Mouse (Mus musculus): ENCODE measurements around the gene Atat1.
A peak's percentile ranks its signal among the peaks of the same experiment; 100 is the strongest.

Atat1 gene

GRCm38 (mm10) chr17:35873774-35874519, 35.9 kb downstream of the Atat1 start:
- DNase-seq (ENCODE audit: low read depth, low spot score): peak; percentile 79

- DNase-seq (ENCODE audit: low read depth, low spot score): no peak
Measured at GRCm38 (mm10) chr17:35870884-35871696, 38.8 kb downstream of the Atat1 start.

DNA sequence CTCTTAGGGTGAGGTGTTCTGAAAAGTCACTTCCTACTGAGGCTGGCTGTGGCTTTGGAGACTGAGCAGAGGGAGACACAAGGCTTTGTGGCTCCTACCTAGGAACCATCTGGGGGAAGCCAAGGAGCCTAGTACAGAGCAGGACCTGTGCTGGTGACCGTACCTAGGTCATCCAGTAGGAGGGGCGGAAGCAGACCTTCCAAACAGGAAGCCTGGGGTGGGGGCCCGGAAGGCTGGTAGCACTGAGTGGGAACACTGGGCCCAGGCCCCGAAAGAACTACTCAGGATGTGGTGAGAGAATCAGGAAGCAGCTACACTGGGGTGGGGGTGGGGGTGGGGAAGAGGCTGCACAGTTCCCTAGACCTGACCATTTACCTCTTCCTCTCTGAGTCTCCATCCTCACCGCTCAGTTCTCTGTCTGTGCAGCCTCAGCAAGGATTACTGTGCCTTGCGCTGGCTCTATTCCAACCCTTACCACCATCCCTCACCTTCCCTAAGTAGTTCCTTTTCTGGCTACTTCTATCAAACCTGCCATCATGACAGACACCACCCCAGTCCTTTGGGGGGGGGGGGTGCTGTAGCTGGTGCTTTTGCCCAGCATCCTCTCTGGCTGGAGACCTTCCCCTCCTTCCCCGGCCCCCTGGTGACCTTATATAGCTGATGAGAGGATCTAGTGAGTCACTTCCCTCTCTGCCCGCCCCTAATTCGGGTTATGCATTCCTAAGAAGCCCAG, 39.6 kb downstream of the Atat1 start:
- DNase-seq (ENCODE audit: low read depth, low spot score): no peak

DNA sequence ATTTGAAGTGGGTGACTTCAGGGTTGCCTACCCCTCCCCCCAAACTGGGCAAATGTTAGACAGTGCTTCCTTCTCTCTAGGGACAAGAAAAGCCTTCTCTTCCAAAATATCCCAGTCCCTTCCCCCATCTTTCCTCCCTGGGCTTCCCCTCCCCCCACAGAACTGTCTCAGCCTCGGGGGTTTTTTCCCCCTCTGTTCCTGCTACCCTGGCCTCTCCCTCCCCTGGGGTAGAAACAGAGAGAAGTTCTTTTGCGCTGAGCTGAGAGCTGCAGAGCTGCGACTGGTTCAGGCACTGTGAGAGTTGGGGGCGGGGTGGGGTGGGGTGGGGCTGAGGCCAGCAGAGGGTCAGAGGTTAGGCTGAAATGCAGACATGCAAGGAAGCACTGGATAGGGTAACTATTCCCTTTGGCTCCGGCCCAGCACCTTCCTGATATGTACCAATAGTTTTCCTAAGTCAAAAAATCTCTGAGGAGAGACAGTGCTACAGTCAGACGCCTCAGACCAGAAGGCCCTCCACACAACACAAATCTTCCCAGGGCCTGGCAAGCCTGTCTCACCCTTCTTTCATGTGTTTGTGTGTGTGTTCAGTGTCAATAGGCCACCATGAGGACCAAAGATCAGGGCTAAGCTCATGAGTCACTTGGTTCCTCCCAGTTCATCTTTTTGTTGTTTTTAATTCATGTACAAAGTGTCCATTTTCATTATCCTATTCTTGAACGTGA, 40.4 kb downstream of the Atat1 start:
- DNase-seq (ENCODE audit: low read depth, low spot score): no peak

GRCm38 (mm10) chr17:35868961-35869345, 40.9 kb downstream of the Atat1 start:
- no peak for DNase-seq (ENCODE audit: low read depth, low spot score)

DNA sequence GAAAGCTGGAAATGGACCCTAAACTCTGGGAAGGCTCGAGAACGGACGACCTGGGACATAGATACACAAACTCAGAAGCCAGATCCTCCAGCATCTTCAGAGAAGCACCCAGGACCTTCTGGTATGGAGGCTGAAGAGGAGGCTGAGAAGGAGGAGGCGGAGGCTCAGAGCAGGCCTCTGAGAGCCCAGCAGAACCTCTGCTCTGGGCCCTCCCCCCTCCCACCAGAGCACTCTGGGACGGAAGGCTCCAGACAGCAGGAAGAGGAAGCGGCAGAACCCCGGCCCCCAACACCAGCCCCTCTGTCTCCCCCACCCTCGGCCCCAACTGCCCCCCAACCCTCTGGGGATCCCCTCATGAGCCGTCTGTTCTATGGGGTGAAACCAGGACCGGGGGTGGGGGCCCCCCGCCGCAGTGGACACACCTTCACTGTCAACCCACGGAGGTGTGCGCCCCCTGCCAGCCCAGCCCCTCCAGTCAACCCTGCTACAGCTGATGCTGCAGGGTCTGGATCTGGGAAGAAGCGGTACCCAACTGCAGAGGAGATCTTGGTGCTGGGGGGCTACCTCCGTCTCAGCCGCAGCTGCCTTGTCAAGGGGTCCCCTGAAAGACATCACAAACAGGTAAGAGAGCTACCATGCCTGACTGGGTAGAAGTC, 41.6 kb downstream of the Atat1 start:
- DNase-seq (ENCODE audit: low read depth, low spot score): no peak

DNA sequence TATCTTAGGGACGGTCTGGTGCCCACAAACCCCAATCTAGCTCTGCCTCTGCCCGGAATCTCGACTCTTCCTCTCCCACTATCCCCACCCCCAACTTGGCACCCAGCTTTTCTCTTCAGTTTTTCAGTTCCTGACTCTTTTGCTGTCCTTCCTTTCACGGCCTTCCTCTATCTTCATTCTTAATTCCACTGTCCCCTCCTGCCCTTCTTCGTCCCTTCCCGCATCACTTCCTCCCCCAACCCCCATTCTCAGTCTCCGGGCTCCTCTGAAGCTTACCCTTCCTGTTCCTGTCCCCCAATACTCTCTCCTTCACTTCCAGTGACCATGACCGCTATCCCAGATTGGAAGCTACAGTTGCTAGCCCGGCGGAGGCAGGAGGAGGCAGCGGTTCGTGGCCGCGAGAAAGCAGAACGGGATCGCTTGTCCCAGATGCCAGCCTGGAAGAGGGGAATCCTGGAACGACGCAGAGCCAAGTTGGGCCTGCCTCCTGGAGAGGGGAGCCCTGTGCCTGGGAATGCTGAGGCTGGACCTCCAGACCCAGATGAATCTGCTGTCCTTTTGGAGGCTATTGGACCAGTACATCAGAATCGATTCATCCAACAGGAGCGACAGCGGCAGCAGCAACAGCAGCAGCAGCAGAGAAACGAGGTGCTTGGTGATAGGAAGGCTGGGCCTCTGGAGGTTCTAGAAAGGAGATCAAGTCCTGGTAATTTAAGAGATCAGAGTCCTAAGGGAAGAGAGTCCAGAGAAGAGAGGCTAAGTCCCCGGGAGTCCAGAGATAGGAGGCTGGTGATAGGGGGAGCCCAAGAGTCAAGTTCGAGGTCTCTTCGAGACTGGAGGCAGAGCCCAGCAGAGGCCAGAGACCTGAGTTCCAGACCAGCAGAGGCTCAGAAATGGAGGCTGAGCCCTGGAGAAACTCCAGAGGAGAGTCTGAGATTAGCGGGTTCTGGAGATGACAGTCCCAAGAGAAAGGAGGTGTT, 42.7 kb downstream of the Atat1 start:
- DNase-seq (ENCODE audit: low read depth, low spot score): no peak

- DNase-seq (ENCODE audit: low read depth, low spot score): no peak
Measured at GRCm38 (mm10) chr17:35866281-35866831, 43.5 kb downstream of the Atat1 start.

- DNase-seq (ENCODE audit: low read depth, low spot score): no peak
Measured at GRCm38 (mm10) chr17:35865481-35866280, 44.2 kb downstream of the Atat1 start, which contains the start of gene Ppp1r18. Ppp1r18 (plus strand) TSS chr17:35865593.

DNA sequence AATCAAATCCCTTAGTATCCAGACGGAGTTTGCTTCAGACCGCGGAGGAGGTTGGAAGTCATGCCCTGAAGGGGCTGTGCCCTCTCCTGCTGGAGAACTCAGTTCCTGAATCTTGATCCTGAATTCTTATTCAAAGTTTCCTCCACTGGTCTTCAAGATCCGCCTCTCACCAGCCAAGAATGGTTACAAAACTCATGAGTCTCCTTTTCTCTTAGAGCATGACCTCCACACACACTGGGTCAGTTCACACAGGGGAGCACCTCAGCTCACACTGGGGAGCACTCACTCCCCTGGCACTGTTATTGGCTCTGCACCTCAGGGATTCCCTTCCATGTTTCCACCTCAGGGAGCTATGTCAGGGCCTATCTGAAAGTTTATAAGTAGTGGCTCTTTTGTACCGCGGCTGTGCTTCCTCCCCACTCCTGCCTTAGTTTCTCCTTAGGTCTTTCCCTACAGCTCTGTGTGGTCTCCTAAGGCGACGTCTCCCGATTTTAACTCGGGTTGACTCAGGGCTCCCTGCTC, 45.0 kb downstream of the Atat1 start:
- DNase-seq (ENCODE audit: low read depth, low spot score): no peak

GRCm38 (mm10) chr17:35861198-35861857, 48.5 kb downstream of the Atat1 start, which contains the start of gene Nrm:
Nrm (plus strand) TSS chr17:35861318.
- DNase-seq (ENCODE audit: low read depth, low spot score): peak; percentile 76

DNA sequence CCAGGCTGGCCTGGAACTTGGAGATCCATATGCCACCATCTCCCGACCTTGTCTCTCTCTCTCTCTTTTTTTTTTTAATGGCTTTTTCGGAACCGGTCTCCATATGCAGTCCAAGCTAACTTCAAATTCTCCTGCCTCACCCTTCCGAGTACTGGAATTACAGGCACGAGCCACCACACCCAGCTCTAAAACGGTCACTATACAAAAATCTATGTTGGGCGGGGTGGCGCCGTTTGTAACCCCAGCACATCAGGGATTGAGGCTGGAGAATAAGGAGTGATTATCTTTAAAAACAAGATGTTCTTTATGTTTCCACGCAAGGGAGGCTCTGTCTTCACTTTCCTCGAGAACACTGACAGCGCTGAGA, 49.1 kb downstream of the Atat1 start:
- DNase-seq (ENCODE audit: low read depth, low spot score): no peak

DNA sequence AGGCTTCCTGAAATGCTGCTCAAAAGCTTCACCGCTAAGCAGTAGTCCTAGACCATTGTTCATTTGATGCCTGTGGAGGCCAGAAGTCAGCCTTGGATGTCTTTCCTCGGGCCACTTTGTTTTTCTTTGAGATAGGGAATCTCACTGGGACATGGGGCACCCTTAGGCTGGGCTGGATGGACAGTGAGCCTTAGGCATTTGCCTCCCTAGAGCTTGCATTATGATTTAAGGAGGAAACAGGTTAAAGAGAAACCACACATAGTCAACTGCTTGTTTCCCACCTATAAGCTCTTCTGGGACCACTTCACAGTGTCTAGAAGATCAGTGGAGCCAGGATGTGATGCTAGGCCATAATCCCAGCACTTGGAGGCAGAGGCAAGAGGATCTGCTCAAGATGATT, 50.0 kb downstream of the Atat1 start:
- no peak for DNase-seq (ENCODE audit: low read depth, low spot score)

GRCm38 (mm10) chr17:35859371-35859770, 50.5 kb downstream of the Atat1 start:
- DNase-seq (ENCODE audit: low read depth, low spot score): no peak

DNA sequence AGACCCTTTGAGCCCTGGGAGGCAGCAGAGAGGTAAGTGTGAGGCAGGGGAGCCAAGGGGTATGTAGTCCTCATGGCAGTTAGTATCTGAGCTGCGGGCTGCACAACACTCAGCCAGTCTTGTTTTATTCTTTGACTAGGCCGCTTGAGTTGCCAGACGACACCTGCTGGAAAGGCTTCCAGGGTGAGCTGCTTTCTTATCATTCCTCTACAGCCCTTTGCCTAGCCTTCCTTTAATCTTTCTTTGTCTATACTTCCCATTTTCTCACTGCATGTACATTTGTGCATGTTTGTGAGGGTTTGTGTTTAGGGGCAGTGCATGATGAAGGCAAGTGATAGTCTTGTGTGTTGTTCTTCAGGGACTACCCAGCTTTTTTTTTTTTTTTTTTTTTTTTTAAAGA, 58.9 kb downstream of the Atat1 start:
- no peak for DNase-seq (ENCODE audit: low read depth, low spot score)

GRCm38 (mm10) chr17:35848112-35848511, 61.8 kb downstream of the Atat1 start:
- DNase-seq (ENCODE audit: low read depth, low spot score): no peak
